Mouse (Mus musculus): Measurements from ENCODE around the gene Sox8. TPM values are rescaled to one million over a fixed set of nuclear protein-coding genes. Genes with fewer than 3 reads are reported as not detected.

Sox8 gene
- total and polyA plus RNA-seq, 3 experiments, result not detected

GRCm38 (mm10) chr17:25550020-25550419 lies 20.5 kb downstream of the Sox8 start:
- in situ Hi-C loops (cut with MboI; ENCODE audit: low pct_ligation_motif_present, low pct_unique_long_range_greater_than_20kb, low sequenced_read_pairs), result no loop called here
- no peak for TF ChIP-seq POLR2AphosphoS2 (IDR thresholded peaks at IDR 0.05; ENCODE audit: low read depth, low read length)
- TF ChIP-seq POLR2A (IDR thresholded peaks at IDR 0.05; ENCODE audit: low read depth, low read length), result no peak
- no peak for TF ChIP-seq ZMIZ1 (IDR thresholded peaks at IDR 0.05; ENCODE audit: low read depth, low read length)
- TF ChIP-seq ZC3H11A (IDR thresholded peaks at IDR 0.05; ENCODE audit: low read depth, low read length), result no peak
- TF ChIP-seq SIN3A (IDR thresholded peaks at IDR 0.05; ENCODE audit: low read length), result no peak
- no peak for TF ChIP-seq ZNF384 (IDR thresholded peaks at IDR 0.05; ENCODE audit: low read depth, low read length)
- no peak for TF ChIP-seq MEF2A (IDR thresholded peaks at IDR 0.05; ENCODE audit: borderline replicate concordance, low read depth, low read length)
- no peak for TF ChIP-seq RAD21 (IDR thresholded peaks at IDR 0.05; ENCODE audit: low read depth, low read length)
- TF ChIP-seq MAZ (IDR thresholded peaks at IDR 0.05; ENCODE audit: low read depth, low read length), result no peak
- TF ChIP-seq MYC (IDR thresholded peaks at IDR 0.05; ENCODE audit: low read depth, low read length), result no peak
- TF ChIP-seq NELFE (IDR thresholded peaks at IDR 0.05; ENCODE audit: low read depth, low read length), result no peak
- TF ChIP-seq IRF4 (IDR thresholded peaks at IDR 0.05; ENCODE audit: low read depth, low read length), result no peak
- no peak for TF ChIP-seq GABPA (IDR thresholded peaks at IDR 0.05; ENCODE audit: insufficient replicate concordance, low read depth, low read length)
- no peak for TF ChIP-seq TCF12 (IDR thresholded peaks at IDR 0.05; ENCODE audit: low read depth, low read length)
- TF ChIP-seq ELF1 (IDR thresholded peaks at IDR 0.05; ENCODE audit: low read depth, low read length), result no peak
- Histone ChIP-seq H3K79me2 (replicated peaks; ENCODE audit: control insufficient read depth, extremely low read depth, insufficient read depth, poor library complexity, severe bottlenecking) (no peaks in the 10 kb centered on the region), H3K36me3 (replicated peaks in 1 of 2; ENCODE audit: control insufficient read depth in 1 of 2, insufficient read depth in 1 of 2, low read length in 1 of 2) (no peaks in the 10 kb centered on the region), H3K9ac (ENCODE audit: insufficient read depth, low read depth) (no peak overlapping the region), H3K27ac (ENCODE audit: insufficient read depth, low read depth) (no peak overlapping the region), H3K4me1 (ENCODE audit: control insufficient read depth in 1 of 2, insufficient read depth in 2 of 2) (no peaks in the 10 kb centered on the region), H3K4me2 (ENCODE audit: insufficient read depth, low read depth, poor library complexity, severe bottlenecking) (no peak overlapping the region), H3K27me3 (replicated peaks) (peaks cover 92% of the 10 kb centered on the region), H3K4me3 (replicated peaks in 1 of 3; ENCODE audit: low read depth in 2 of 3, low read length in 2 of 3, poor library complexity in 1 of 3) (no peak overlapping the region), H3K9me3 (replicated peaks; ENCODE audit: low read length) (no peaks in the 10 kb centered on the region)
- no peak for DNase-seq (ENCODE audit: extremely low read depth)
- dilution Hi-C loops (cut with MboI; ENCODE audit: extremely low pct_ligation_motif_present, extremely low pct_unique_long_range_greater_than_20kb, low sequenced_read_pairs), result no loop called here

DNA sequence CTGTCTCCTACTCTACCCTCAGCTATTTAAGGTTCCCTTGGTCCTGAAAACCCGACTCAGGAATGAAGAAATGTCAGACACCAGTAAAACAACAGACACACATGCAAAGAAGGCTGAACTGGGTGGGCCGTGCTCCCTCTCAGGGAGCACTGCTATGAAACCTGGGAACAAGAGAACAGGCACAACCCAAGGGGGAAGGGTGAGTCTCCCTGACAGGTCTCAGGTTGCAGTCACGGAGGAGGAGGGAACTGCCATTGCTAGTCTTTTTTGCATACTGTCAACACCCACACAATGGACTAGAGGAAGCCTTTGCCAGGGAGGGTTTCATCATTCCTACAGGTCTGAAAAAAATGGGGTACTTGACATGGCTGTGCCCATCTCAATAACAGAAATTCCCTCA lies 23.5 kb downstream of the Sox8 start:
- Histone ChIP-seq H3K9me3 (replicated peaks; ENCODE audit: low read length) (peaks cover 2% of the 10 kb centered on the region), H3K9ac (ENCODE audit: insufficient read depth, low read depth) (no peak overlapping the region), H3K4me3 (replicated peaks in 1 of 3; ENCODE audit: low read depth in 2 of 3, low read length in 2 of 3, poor library complexity in 1 of 3) (no peak overlapping the region), H3K27ac (ENCODE audit: insufficient read depth, low read depth) (no peak overlapping the region), H3K79me2 (replicated peaks; ENCODE audit: control insufficient read depth, extremely low read depth, insufficient read depth, poor library complexity, severe bottlenecking) (no peaks in the 10 kb centered on the region), H3K27me3 (replicated peaks) (peaks cover 86% of the 10 kb centered on the region), H3K4me2 (ENCODE audit: insufficient read depth, low read depth, poor library complexity, severe bottlenecking) (no peak overlapping the region), H3K36me3 (replicated peaks in 1 of 2; ENCODE audit: control insufficient read depth in 1 of 2, insufficient read depth in 1 of 2, low read length in 1 of 2) (no peaks in the 10 kb centered on the region), H3K4me1 (ENCODE audit: control insufficient read depth in 1 of 2, insufficient read depth in 2 of 2) (no peaks in the 10 kb centered on the region)
- dilution Hi-C loops (cut with MboI; ENCODE audit: extremely low pct_ligation_motif_present, extremely low pct_unique_long_range_greater_than_20kb, low sequenced_read_pairs) (no loop called here), in situ Hi-C loops (cut with MboI; ENCODE audit: low pct_ligation_motif_present, low pct_unique_long_range_greater_than_20kb, low sequenced_read_pairs) (no loop called here)
- no peak for TF ChIP-seq PAX5 (IDR thresholded peaks at IDR 0.05; ENCODE audit: low read length)
- no peak for TF ChIP-seq SMC3 (IDR thresholded peaks at IDR 0.05; ENCODE audit: low read depth, low read length)
- no peak for TF ChIP-seq MAFK (IDR thresholded peaks at IDR 0.05; ENCODE audit: insufficient replicate concordance, low read length)
- no peak for TF ChIP-seq RAD21 (IDR thresholded peaks at IDR 0.05; ENCODE audit: low read depth, low read length)
- no peak for TF ChIP-seq NRF1 (IDR thresholded peaks at IDR 0.05; ENCODE audit: low read depth, low read length)
- TF ChIP-seq E2F4 (IDR thresholded peaks at IDR 0.05; ENCODE audit: insufficient replicate concordance, low read depth, low read length), result no peak
- no peak for TF ChIP-seq KAT2A (IDR thresholded peaks at IDR 0.05; ENCODE audit: insufficient replicate concordance, low read length)
- DNase-seq (ENCODE audit: extremely low read depth), result no peak
